Mouse (Mus musculus) adrenal gland, adult (tissue): ENCODE results near the gene Nsmf.

ENCODE experiments used
- DNase-seq, 2 experiments: peaks; one replicate each; pipeline ENCODE4 v3.0.0; 2022 to 2023; ENCODE audit warnings: low spot score in 1 of 2; ENCODE audit not compliant: inconsistent age in 2 of 2

Nsmf gene

GRCm38 (mm10) chr2:25054221-25055067 lies at the start of gene Nsmf:
Gene Nsmf (plus strand): TSS chr2:25054355.
- peak; percentile 91 to 97 for DNase-seq

GRCm38 (mm10) chr2:25006767-25007166 lies 47.4 kb upstream of the Nsmf start:
- DNase-seq, result no peak

GRCm38 (mm10) chr2:25008250-25008649 lies 45.9 kb upstream of the Nsmf start:
- no peak for DNase-seq

DNA sequence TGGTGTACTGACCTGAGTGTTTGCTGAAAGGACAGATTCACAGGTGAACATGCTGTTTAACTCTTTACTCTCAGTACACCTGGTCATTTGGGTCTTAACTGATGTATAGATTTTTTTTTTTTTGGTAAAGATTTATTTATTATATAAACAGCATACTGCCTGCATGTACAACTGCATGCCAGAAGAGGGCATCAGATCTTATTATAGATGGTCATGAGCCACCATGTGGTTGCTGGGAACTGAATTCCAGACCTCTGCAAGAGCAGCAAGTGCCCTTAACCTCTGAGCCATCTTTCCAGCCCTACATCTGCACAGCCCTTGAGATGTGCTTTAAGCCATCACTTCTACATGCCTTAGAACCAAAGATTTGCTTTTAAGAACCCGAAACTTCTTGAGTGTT lies 31.5 kb upstream of the Nsmf start:
- DNase-seq, result no peak

GRCm38 (mm10) chr2:25025109-25025508 lies 29.0 kb upstream of the Nsmf start:
- DNase-seq, result no peak

DNA sequence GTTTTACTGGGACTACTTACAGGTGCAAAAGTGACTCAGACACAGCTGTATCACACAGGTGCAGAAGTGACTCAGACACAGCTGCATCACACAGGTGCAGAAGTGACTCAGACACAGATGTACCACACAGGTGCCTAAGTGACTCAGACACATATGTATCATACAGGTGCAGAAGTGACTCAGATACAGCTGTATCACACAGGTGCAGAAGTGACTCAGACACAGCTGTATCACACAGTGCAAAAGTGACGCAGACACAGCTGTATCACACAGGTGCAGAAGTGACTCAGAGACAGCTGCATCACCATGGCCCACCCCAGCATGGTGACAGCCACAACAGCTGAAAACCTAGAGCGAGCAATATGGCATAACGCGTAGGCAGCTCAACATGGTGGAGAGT lies 19.2 kb upstream of the Nsmf start:
- DNase-seq, result no peak

DNA sequence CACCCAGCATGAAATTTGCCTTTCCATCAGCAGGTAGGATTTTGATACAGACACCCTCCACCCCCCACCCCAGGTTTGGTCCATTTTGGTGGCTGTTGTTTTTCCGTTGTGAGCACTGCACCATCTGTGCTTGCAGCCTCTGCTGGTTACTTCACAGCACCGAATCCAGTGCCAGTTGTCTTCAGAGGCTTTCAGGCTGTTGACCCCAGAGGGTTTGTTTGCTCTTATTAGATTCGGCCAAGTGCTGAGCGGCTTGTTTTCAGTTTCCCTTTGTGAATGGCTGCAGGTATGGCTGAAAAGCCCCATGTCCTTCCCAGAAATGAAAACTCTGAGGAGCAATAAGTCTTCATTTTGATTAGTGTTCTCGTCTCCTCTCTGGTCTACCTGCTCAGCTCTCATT lies 14.1 kb upstream of the Nsmf start:
- DNase-seq, result no peak

GRCm38 (mm10) chr2:25050921-25051320 lies 3.2 kb upstream of the Nsmf start:
- DNase-seq, result no peak

DNA sequence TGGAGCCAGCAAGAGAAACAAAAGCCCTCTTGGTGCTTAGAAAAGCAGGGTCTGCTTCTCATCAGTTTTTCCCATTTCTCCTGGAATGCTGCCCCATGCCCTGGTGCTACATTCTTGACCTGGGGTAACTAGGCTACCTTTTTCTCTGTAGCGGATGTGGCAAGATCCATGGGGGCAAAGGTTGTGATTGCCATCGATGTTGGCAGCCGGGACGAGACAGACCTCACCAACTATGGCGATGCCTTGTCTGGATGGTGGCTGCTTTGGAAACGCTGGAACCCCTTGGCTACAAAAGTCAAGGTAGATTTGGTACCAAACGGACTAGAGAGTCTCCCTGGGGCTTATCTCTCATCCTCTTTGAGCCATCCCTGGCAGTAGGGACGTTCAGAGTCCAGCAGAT lies 2.7 kb upstream of the Nsmf start:
- DNase-seq, result no peak

- no peak for DNase-seq
These were observed 1.1 kb upstream of the Nsmf start for GRCm38 (mm10) chr2:25053101-25053500.

DNA sequence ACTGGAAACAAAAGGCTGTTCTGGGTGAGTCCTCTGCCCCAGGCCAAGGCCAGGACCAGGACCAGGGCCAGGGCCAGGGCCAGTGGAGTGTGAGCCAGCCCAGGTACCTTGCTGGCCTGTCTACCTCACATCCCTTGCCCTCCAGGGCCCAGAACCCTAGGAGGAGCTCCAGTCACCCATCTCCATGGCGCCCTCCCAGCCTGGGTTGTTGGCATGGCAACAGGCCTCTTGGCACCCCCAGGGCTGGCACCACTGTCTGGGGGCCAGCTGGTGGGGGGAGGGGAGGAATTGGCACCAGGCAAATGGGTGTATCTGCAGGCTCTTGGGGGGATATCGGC lies 882 bp downstream of the Nsmf start:
- DNase-seq, result peak in 1 of 2 experiments; percentile 38

- DNase-seq, result no peak
These were observed 1.4 kb downstream of the Nsmf start for GRCm38 (mm10) chr2:25055409-25056155.

DNA sequence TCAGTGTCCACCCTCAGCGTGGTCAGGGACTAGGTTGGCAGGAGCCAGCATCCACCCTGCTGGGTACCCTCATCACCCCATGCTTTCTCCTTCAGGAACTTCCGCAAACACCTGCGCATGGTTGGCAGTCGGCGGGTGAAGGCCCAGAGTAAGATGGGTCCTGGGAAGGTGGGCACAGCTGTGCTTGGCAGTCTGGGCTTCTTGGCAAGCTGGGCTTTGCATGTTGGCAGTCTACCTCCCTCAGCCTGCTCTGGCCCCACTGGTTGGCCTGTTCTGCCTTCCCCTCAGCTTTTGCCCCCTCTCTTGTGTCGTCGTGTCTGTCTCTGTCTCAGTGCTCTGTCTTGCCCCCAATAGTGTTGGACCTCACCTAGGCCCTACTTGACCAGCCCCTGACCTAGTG lies 4.8 kb downstream of the Nsmf start:
- no peak for DNase-seq

GRCm38 (mm10) chr2:25063523-25063922 lies 9.4 kb downstream of the Nsmf start:
- DNase-seq, result no peak

GRCm38 (mm10) chr2:25064285-25064684 lies 10.1 kb downstream of the Nsmf start:
- DNase-seq, result no peak

- DNase-seq, result no peak
These were observed 11.4 kb downstream of the Nsmf start for GRCm38 (mm10) chr2:25065537-25065936.

DNA sequence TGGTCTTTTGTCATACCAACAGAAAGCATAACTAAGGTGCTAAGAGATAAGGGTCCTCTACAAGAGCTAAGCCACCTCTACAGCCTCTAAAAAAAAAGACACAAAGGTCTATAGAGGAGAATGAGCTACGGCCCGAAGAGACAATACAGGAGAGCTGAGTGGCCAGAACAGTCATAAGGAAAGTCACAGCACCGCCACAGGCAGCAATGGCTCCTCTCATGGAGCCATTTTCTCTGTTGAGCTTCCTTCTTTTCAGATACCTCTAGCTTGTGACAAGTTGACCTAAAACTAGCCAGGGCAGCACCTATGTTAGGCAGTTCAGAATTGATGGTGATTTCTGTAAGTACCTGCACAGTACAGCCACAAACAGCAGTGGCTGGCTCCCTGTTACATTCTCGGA lies 12.4 kb downstream of the Nsmf start:
- DNase-seq, result no peak

DNA sequence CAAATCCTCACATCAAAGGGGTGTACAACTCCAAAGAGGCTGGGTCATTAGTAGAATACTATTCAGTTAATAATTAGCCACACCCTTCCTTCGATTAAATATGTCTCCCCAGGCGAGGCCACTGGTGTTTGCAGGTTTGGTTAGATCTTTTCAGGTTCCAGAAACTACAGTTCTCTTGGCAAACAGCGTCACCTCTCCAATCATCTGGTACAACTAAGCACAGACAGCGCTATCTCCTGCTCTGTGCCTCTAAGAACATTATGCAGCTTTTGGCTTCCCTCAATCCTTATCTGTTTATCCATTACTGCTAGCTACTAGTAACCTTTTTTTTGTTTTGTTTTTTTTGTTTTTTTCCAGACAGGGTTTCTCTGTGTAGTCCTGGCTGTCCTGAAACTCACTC lies 15.4 kb downstream of the Nsmf start:
- no peak for DNase-seq

DNA sequence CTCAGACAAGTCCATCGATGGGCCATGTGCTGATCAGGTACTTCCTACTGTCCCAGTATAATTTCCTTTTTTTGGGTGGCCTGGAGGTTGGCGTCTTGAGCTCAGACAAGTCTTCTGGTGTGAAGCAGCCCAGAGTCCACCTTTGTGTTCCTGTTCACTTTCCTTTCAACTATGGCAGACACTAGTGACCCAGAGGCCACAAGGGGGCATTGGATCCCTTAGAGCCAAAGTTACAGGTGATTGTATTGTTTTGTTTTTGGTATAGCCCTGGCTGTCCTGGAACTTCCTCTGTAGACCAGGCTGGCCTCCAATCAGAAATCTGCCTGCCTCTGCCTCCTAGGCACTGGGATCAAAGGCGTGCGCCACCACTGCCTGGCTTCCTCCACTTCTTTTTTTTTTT lies 18.2 kb downstream of the Nsmf start:
- no peak for DNase-seq

DNA sequence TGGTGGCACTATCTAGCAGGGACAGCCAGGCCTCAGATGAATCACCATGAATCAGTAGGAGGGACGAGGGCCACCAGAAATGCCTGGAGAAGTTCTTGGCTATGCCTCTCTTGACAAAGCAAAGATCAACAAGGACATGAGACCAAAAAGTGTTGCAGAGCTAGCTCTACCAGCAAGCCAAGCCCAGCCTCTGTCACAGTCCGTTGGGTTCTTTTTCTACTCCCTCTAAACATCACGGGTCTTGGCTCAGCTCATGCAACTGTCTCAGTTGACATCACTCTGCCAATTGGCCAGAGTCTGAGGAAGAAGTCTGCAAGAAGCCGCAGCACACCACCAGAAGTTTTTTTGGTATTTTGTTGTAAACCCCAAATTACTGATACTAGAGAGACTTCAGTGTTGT lies 21.4 kb downstream of the Nsmf start:
- DNase-seq, result peak; percentile 19 to 51

DNA sequence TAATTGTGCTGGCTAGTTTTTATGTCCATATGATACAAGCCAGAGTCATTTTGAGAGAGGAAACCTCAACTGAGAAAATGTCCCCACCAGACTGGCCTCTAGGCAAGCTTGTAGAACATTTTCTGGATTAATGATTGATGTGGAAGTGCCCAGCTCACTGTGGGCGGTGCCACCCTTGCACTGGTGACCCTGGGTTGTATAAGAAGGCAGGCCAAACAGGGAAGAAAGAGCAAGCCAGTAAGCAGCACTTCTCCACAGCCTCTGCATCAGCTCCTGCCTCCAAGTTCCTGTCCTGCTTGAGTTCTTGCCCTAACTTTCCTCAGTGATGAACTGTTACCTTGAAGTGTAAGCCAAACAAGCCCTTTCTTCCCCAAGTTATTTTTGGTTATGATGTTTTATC lies 24.8 kb downstream of the Nsmf start:
- no peak for DNase-seq

- no peak for DNase-seq
These were observed 25.9 kb downstream of the Nsmf start, which contains the start of gene Entpd8 for GRCm38 (mm10) chr2:25080076-25080475. Gene Entpd8 (plus strand): TSS chr2:25080304.
